Mouse (Mus musculus) kidney, embryonic 16.5 days (tissue): ENCODE results near the gene Slc4a1. TPM values are rescaled to one million over a fixed set of nuclear protein-coding genes. Genes with fewer than 3 reads are reported as not detected.

ENCODE experiments used
- ATAC-seq: fragments of 200-750 bp; cut with Nextera tagmentation; 2 replicates; pipeline ENCODE4 v1.8.0; 2017; ENCODE audit warnings: moderate TSS enrichment; ENCODE audit not compliant: low FRiP score, low TSS enrichment
- H3K27ac ChIP-seq: fragments of 300-500 bp; sonication (generic); 2 replicates; pipeline ENCODE4 v1.5.1; 2014; ENCODE audit warnings: low read length
- H3K27me3 ChIP-seq: fragments of 300-500 bp; sonication (generic); 2 replicates; pipeline ENCODE4 v1.6.1; 2014; ENCODE audit warnings: low read length, control low read depth, mixed read lengths; ENCODE audit not compliant: insufficient read depth
- H3K36me3 ChIP-seq: fragments of 300-500 bp; sonication (generic); 2 replicates; pipeline ENCODE4 v1.6.1; 2014; ENCODE audit warnings: low read length, control low read depth, mixed read lengths; ENCODE audit not compliant: insufficient read depth
- H3K4me1 ChIP-seq: fragments of 300-500 bp; sonication (generic); 2 replicates; pipeline ENCODE4 v1.6.1; 2014; ENCODE audit warnings: low read length, control low read depth, mixed read lengths; ENCODE audit not compliant: insufficient read depth
- H3K4me2 ChIP-seq: fragments of 300-500 bp; sonication (generic); replicated peaks from 2 replicates; pipeline ENCODE4 v1.6.1; 2014; ENCODE audit warnings: low read depth, low read length
- H3K4me3 ChIP-seq: fragments of 300-500 bp; sonication (generic); 2 replicates; pipeline ENCODE4 v1.5.1; 2014; ENCODE audit warnings: mild to moderate bottlenecking, low read length
- H3K9ac ChIP-seq: fragments of 300-500 bp; sonication (generic); replicated peaks from 2 replicates; pipeline ENCODE4 v1.6.1; 2014; ENCODE audit warnings: low read length
- H3K9me3 ChIP-seq: fragments of 300-500 bp; sonication (generic); 2 replicates; pipeline ENCODE4 v1.6.1; 2016; ENCODE audit warnings: low read length, control low read depth
- WGBS: fragments of 180-500 bp; shearing (Covaris S2); extraction: QIAGEN DNeasy Blood & Tissue Kit; methylation state at CpG from one replicate; pipeline ENCODE4 v1.1.7; 2014; 5-methylcytosine and 5-hydroxymethylcytosine counted together
- polyA plus RNA-seq: library from polyadenylated mRNA; unstranded; fragments of >200 nt; fragmentation: Nextera tagmentation; extraction: Ambion mirVana; gene quantifications from 2 replicates; pipeline ENCODE4 v1.2.1, GENCODE M21; 2015

Gene Slc4a1
- polyA plus RNA-seq, 1 experiment from 2014 or later = 9.0 TPM

DNA sequence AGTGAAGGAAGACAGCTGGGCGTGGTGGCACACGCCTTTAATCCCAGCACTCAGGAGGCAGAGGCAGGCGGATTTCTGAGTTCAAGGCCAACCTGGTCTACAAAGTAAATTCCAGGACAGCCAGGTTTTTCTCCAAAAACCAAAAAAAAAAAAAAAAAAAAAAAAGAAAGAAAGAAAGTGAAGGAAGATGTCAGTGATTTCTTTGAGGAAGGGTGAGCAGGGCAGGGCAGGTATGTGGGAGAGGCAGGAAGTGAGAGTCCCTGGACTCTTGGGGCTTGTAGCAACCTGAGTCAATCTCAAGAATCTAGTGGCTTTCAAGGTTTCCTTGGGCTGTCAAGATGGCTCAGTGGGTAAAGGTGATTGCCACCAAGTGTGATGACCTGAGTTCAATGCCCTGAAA is 21.5 kb downstream of the Slc4a1 start:
- Histone ChIP-seq H3K4me1 (no peaks in the 10 kb centered on the region), H3K9me3 (0 out of 2 replicates have a peak, but pooled peaks cover 2% of the 10 kb centered on the region), H3K36me3 (no peaks in the 10 kb centered on the region), H3K27ac (no peak overlapping the region), H3K9ac (no peak overlapping the region), H3K27me3 (no peaks in the 10 kb centered on the region), H3K4me3 (no peak overlapping the region), H3K4me2 (no peak overlapping the region)
- ATAC-seq = no peak
- 90% methylated on average over 3 of the region's 3 CpGs for whole genome bisulfite sequencing

DNA sequence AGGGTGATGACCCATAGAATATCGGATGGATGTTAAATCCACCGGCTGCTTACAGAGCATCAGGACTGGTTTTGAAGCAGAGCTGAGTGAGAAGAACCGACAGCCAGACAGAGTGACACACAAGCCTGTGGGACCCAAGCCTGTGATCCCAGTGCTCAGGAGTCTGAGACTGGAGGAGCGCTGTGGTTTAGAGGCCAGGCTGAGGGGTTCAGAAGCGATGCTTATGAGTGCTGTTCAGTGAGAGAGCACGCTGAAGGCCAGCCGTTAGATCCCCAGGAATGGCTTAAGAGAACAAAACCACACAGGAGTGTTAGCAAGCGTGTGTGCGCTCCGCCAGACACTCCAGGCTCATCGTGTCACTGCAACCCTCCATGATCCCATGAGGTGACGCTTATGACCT is 23.3 kb downstream of the Slc4a1 start:
- Histone ChIP-seq H3K27ac (no peak overlapping the region), H3K4me2 (no peak overlapping the region), H3K27me3 (no peaks in the 10 kb centered on the region), H3K36me3 (no peaks in the 10 kb centered on the region), H3K9ac (no peak overlapping the region), H3K4me3 (no peak overlapping the region), H3K4me1 (no peaks in the 10 kb centered on the region), H3K9me3 (0 out of 2 replicates have a peak, but pooled peaks cover 2% of the 10 kb centered on the region)
- ATAC-seq = no peak
- 50% methylated on average over 12 of the region's 12 CpGs for WGBS

DNA sequence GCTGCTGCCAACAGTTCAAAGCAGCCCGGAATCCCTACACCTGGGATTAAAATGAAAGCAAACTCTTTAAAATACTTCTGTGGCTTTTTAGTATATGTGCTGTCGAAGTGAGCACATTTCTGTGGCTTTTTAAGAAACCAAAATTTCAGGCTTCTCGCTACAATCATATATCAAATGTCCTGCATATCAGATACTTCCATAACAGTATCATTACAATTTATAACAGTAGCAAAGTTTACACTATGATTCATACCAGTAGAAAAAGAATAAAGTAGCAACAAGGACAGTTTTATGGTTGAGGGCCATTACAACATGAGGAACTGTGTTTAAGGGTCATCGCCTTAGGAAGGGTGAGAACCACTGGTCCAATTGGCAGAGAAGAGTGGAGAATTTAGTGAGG is 24.9 kb downstream of the Slc4a1 start:
- Histone ChIP-seq H3K9ac (no peak overlapping the region), H3K4me3 (no peak overlapping the region), H3K4me2 (no peak overlapping the region), H3K36me3 (no peaks in the 10 kb centered on the region), H3K27me3 (no peaks in the 10 kb centered on the region), H3K27ac (no peak overlapping the region), H3K9me3 (0 out of 2 replicates have a peak, but pooled peaks cover 2% of the 10 kb centered on the region), H3K4me1 (no peaks in the 10 kb centered on the region)
- 56% methylated on average over 4 of the region's 4 CpGs for WGBS
- no peak for ATAC-seq

DNA sequence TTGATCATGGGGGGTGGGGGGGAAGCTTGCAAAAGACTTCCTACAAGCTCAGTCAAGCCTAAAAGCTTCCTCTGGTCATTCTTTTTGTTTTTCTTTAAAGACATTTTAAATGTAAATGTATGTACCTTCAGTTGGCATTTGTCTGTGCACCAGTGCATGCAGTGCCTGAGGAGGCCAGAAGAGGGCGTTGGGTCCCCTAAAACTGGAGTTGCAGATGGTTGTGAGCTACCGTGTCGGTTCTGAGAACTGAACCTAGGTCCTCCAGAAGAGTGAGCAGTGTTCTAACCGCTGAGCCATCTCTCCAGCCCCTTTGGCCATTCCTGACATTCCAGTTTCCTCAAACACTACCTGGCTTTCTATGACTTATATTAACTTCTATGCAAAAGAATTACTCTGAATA is 26.4 kb downstream of the Slc4a1 start:
- 73% methylated on average over 4 of the region's 4 CpGs for WGBS
- H3K27ac ChIP-seq = no peak overlapping the region
- no peak for ATAC-seq

DNA sequence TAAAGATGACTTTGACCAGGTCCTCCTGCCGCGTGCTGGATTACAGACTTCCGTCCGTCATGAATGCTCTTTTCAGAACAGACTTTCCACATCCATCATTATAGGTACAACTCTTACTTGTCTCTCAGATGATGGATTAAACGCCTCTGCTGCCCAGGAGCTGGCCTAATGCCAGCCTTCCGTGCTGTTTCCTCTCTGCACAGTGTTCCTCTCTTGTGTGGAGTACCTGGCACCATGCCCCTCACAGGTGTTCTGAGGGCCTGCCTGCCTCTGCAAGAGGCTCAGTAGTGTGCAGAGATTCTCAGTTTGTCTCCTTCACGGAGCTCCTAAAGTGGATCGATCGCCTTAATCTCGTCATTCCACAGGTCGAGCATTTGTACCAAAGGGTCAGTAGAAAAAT is 26.8 kb downstream of the Slc4a1 start:
- WGBS = 77% methylated on average over 11 of the region's 11 CpGs
- Histone ChIP-seq H3K4me1 (0 out of 2 replicates have a peak, but pooled peaks cover 5% of the 10 kb centered on the region), H3K4me3 (no peak overlapping the region), H3K36me3 (no peaks in the 10 kb centered on the region), H3K27me3 (no peaks in the 10 kb centered on the region), H3K9me3 (0 out of 2 replicates have a peak, but pooled peaks cover 2% of the 10 kb centered on the region), H3K4me2 (no peak overlapping the region), H3K27ac (peak overlapping the region; percentile 29; the same call in 1 of the 2 replicates), H3K9ac (no peak overlapping the region)
- no peak for ATAC-seq

More for the DNA sequence above, 26.4 kb downstream of the Slc4a1 start:
- no peak overlapping the region for H3K4me2 ChIP-seq
- H3K9me3 ChIP-seq = 0 out of 2 replicates have a peak, but pooled peaks cover 2% of the 10 kb centered on the region
- 0 out of 2 replicates have a peak, but pooled peaks cover 5% of the 10 kb centered on the region for H3K4me1 ChIP-seq
- no peak overlapping the region for H3K4me3 ChIP-seq
- no peak overlapping the region for H3K9ac ChIP-seq
- H3K27me3 ChIP-seq = no peaks in the 10 kb centered on the region
- no peaks in the 10 kb centered on the region for H3K36me3 ChIP-seq

DNA sequence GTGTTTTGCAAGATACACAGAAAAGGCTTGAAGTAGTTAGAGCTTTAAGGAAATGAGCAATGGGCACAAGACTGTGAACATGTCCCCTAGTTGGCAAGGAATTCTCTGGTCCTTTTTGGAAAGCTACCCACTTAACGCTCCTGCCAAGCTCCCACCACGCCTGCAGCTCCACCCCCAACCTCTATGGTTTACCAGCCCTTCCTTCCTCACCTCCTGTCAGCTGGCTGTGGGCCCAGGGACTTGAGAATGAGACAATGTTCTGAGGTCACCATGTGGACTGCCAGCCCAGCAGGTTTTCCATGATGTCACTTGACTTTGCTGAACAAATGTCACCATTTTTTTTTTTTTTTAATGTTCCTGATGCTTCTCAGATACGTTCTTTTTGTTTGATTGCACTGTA is 27.4 kb downstream of the Slc4a1 start:
- Histone ChIP-seq H3K36me3 (no peaks in the 10 kb centered on the region), H3K27ac (peak overlapping the region; percentile 29; the same call in 1 of the 2 replicates), H3K4me3 (no peak overlapping the region), H3K27me3 (no peaks in the 10 kb centered on the region), H3K4me1 (0 out of 2 replicates have a peak, but pooled peaks cover 5% of the 10 kb centered on the region), H3K4me2 (no peak overlapping the region), H3K9ac (no peak overlapping the region), H3K9me3 (0 out of 2 replicates have a peak, but pooled peaks cover 2% of the 10 kb centered on the region)
- WGBS = 34% methylated on average over 3 of the region's 3 CpGs
- ATAC-seq = no peak

DNA sequence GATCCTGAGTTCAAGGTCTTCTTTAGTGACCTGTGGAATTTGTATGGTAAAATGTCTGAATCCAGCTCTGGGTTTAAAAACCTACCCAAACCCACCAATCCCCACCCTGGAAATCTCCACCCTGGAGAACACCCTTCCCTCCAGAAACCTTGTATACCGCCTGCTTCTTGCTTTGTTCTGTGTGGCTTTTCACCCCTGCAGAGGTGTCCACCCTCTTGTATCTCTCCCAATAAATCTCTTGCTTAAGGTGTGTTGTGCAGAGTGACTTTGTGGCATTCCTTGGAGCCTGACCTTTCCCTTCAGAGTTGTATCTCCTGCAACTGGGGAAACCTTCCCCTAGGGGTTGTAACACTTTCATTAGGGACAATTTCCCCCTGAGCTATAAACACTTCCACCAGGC is 28.1 kb downstream of the Slc4a1 start:
- H3K4me2 ChIP-seq = no peak overlapping the region
- ATAC-seq = no peak
- H3K4me3 ChIP-seq = no peak overlapping the region
- H3K9me3 ChIP-seq = peaks cover 5% of the 10 kb centered on the region; the same call in 1 of the 2 replicates
- no peaks in the 10 kb centered on the region for H3K36me3 ChIP-seq
- H3K4me1 ChIP-seq = 0 out of 2 replicates have a peak, but pooled peaks cover 5% of the 10 kb centered on the region
- no peak overlapping the region for H3K27ac ChIP-seq
- H3K27me3 ChIP-seq = no peaks in the 10 kb centered on the region
- H3K9ac ChIP-seq = no peak overlapping the region
- 27% methylated on average over 1 of the region's 1 CpGs for WGBS

DNA sequence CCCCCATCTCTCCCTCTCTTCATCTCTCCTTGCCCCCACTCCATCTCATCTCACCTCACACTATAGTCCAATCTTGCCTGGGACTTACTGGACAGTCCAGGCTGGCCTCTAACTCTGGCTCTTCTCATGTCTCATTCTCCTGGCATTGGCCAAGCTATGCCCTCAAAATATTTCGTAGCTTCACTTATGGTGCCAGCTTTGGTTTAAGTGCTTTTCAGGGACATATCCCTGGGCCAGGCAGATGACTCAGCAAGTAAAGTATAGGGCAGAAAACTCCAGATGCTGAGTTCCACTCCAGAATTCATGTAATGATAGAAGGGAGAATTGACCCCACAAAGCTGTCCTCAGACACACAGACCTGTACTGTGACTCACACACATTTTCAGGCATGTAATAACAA is 29.8 kb downstream of the Slc4a1 start:
- Histone ChIP-seq H3K9ac (no peak overlapping the region), H3K4me1 (0 out of 2 replicates have a peak, but pooled peaks cover 5% of the 10 kb centered on the region), H3K4me3 (no peak overlapping the region), H3K27me3 (no peaks in the 10 kb centered on the region), H3K4me2 (no peak overlapping the region), H3K36me3 (no peaks in the 10 kb centered on the region), H3K9me3 (peaks cover 5% of the 10 kb centered on the region; the same call in 1 of the 2 replicates), H3K27ac (no peak overlapping the region)
- ATAC-seq = no peak
- 77% methylated on average over 1 of the region's 1 CpGs for WGBS

DNA sequence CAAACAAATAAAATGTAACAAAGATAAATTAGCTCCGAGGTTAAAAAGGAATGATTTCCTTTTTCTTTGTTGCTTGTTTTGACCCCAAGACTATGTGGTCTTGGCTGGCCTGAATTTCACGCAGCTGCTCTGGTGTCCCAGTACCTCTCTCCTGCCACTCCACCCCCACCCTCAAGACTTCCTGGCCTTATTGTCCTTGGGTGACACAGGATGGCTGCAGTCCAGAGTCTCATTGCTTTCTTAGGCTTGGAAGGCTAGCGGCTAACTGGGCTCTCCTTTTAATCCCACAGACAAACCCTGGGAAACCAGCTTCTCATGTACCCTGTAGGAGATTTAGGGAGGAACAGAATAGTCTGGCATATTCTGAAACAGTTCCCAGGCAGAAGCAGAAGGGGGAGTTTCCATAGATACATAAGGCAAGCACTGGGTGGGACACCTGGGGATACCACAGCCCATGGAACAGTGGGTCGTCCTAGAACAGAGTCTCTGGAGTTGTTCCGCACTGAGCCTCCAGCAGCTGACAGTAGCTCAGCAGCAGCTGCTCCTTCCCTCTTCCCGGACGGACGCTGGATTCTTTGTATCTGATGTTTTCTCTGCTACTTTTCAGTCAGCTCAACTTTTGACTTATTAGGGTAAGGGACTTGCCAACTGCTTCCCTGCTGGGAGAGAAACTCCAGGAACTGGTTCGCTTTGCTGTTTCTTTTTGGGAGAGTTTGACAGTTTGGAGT is 30.9 kb downstream of the Slc4a1 start:
- H3K4me2 ChIP-seq = no peak overlapping the region
- H3K9ac ChIP-seq = 0 out of 2 replicates have a peak overlapping the region, but pooled peaks have one; percentile 4
- WGBS = 29% methylated on average over 9 of the region's 9 CpGs
- H3K4me3 ChIP-seq = no peak overlapping the region
- ATAC-seq = no peak
- no peaks in the 10 kb centered on the region for H3K36me3 ChIP-seq
- peaks cover 5% of the 10 kb centered on the region; the same call in 1 of the 2 replicates for H3K9me3 ChIP-seq
- peak overlapping the region; percentile 53 for H3K27ac ChIP-seq
- H3K4me1 ChIP-seq = 0 out of 2 replicates have a peak, but pooled peaks cover 5% of the 10 kb centered on the region
- H3K27me3 ChIP-seq = no peaks in the 10 kb centered on the region

DNA sequence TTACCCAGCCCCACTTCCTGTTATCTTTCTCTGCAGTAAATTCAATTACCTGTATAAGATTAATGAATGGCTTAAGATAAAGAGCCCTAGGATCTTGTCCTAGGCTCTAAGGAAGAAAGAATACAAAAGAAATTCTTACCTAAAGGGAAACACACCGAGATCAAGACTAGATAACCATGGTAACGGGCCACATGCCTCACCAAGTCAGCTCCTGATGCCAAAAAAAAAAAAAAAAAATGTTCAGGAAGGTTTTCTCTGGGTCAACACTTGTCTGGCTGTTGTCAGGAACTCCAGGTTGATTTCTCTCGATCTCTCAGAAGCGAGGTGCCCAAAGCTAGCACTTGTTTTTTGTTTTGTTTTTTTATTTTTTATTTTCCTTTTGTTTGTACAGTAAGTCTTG is 32.0 kb downstream of the Slc4a1 start:
- H3K27me3 ChIP-seq = no peaks in the 10 kb centered on the region
- H3K4me2 ChIP-seq = no peak overlapping the region
- no peak overlapping the region for H3K4me3 ChIP-seq
- no peak overlapping the region for H3K9ac ChIP-seq
- ATAC-seq = no peak
- no peaks in the 10 kb centered on the region for H3K36me3 ChIP-seq
- 59% methylated on average over 4 of the region's 4 CpGs for WGBS
- peaks cover 3% of the 10 kb centered on the region; the same call in 1 of the 2 replicates for H3K9me3 ChIP-seq
- H3K4me1 ChIP-seq = 0 out of 2 replicates have a peak, but pooled peaks cover 5% of the 10 kb centered on the region
- no peak overlapping the region for H3K27ac ChIP-seq
